Mouse (Mus musculus) limb, embryonic 14.5 days (tissue): ENCODE data around the gene Nckap1. TPM values are rescaled to one million over a fixed set of nuclear protein-coding genes. Genes with fewer than 3 reads are reported as not detected.

ENCODE experiments used
- ATAC-seq: fragments of 200-750 bp; cut with Nextera tagmentation; 2 replicates; pipeline ENCODE4 v1.8.0; 2017; ENCODE audit warnings: low read depth, moderate number of reproducible peaks, moderate TSS enrichment; ENCODE audit not compliant: low FRiP score
- DNase-seq: peaks from one replicate; pipeline ENCODE4 v3.0.0-alpha.2; 2015; ENCODE audit warnings: low spot score
- H3K27ac ChIP-seq: fragments of 300-500 bp; sonication (generic); replicated peaks from 2 replicates; pipeline ENCODE4 v1.5.1; 2014; ENCODE audit warnings: low read depth, mild to moderate bottlenecking, low read length, moderate library complexity, mixed read lengths
- H3K27me3 ChIP-seq: fragments of 300-500 bp; sonication (generic); 2 replicates; pipeline ENCODE4 v1.6.1; 2014; ENCODE audit warnings: low read length, mixed read lengths; ENCODE audit not compliant: control insufficient read depth, insufficient read depth
- H3K36me3 ChIP-seq: fragments of 300-500 bp; sonication (generic); 2 replicates; pipeline ENCODE4 v1.6.1; 2014; ENCODE audit warnings: mild to moderate bottlenecking, low read length, moderate library complexity, mixed read lengths; ENCODE audit not compliant: control insufficient read depth, insufficient read depth
- H3K4me1 ChIP-seq: fragments of 300-500 bp; sonication (generic); 2 replicates; pipeline ENCODE4 v1.6.1; 2014; ENCODE audit warnings: antibody characterized with exemption, low read length, mixed read lengths; ENCODE audit not compliant: control insufficient read depth, insufficient read depth
- H3K4me2 ChIP-seq: fragments of 300-500 bp; sonication (generic); replicated peaks from 2 replicates; pipeline ENCODE4 v1.6.1; 2014; ENCODE audit warnings: low read depth, mild to moderate bottlenecking, low read length, moderate library complexity; ENCODE audit not compliant: severe bottlenecking
- H3K4me3 ChIP-seq: fragments of 300-500 bp; sonication (generic); replicated peaks from 2 replicates; pipeline ENCODE4 v1.5.1; 2014; ENCODE audit warnings: low read length
- H3K9ac ChIP-seq: fragments of 300-500 bp; sonication (generic); 2 replicates; pipeline ENCODE4 v1.6.1; 2014; ENCODE audit warnings: mild to moderate bottlenecking, low read depth, low read length, moderate library complexity; ENCODE audit not compliant: severe bottlenecking
- H3K9me3 ChIP-seq: fragments of 300-500 bp; sonication (generic); 2 replicates; pipeline ENCODE4 v1.6.1; 2016; ENCODE audit warnings: low read length; ENCODE audit not compliant: control insufficient read depth
- POLR2A ChIP-seq: fragments of 200-500 bp; IDR thresholded peaks from 2 replicates; pipeline ENCODE4 v1.8.0; 2012; ENCODE audit warnings: inconsistent platforms, mild to moderate bottlenecking, moderate library complexity, borderline replicate concordance; ENCODE audit not compliant: insufficient read depth, insufficient read length; ENCODE audit errors: extremely low read depth
- WGBS: fragments of 180-500 bp; shearing (Covaris S2); extraction: QIAGEN DNeasy Blood & Tissue Kit; methylation state at CpG from one replicate; pipeline ENCODE4 v1.1.7; 2014; 5-methylcytosine and 5-hydroxymethylcytosine counted together
- polyA plus RNA-seq, 2 experiments: library from polyadenylated mRNA; depleted of rRNA in 1 of 2; stranded (reverse) in 1 of 2; unstranded in 1 of 2; fragments of >200 nt; fragmentation: Nextera tagmentation in 1 of 2; extraction: Ambion mirVana in 1 of 2; gene quantifications; 2 replicates each; pipeline versions ENCODE4 v1.2.1 to v1.2.3; 2012 to 2014

Nckap1 gene
- polyA plus RNA-seq, 2 experiments = 62.8 to 69.6 TPM

DNA sequence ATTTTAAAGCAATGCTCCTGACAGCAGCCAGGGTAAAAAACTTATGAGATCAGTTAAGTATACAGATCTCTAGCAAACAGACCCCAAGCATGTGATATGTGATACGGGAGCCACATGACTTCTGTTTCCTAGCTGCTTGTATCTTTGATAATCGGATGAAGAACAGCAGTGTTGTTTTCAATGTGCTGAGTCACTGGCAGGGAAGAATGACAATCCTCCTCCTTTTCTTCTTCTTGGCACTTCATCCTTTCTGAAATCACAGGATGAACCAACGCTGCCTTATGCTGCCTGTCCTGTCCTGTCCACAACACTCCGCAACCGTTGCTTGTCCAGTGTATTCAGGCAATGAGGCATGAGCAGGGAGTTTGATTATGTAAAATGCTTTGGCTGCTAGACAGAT lies 15.8 kb upstream of the Nckap1 start:
- Histone ChIP-seq H3K27me3 (no peaks in the 10 kb centered on the region), H3K9me3 (no peaks in the 10 kb centered on the region), H3K4me2 (no peak overlapping the region), H3K27ac (no peak overlapping the region), H3K4me1 (no peaks in the 10 kb centered on the region), H3K9ac (no peak overlapping the region), H3K4me3 (no peak overlapping the region), H3K36me3 (no peaks in the 10 kb centered on the region)
- ATAC-seq (no peak), DNase-seq (no peak)
- TF ChIP-seq POLR2A = no peak
- 79% methylated on average over 5 of the region's 5 CpGs for WGBS

GRCm38 (mm10) chr2:80594215-80594918 lies 13.2 kb upstream of the Nckap1 start:
- 59% methylated on average over 4 of the region's 4 CpGs for WGBS

DNA sequence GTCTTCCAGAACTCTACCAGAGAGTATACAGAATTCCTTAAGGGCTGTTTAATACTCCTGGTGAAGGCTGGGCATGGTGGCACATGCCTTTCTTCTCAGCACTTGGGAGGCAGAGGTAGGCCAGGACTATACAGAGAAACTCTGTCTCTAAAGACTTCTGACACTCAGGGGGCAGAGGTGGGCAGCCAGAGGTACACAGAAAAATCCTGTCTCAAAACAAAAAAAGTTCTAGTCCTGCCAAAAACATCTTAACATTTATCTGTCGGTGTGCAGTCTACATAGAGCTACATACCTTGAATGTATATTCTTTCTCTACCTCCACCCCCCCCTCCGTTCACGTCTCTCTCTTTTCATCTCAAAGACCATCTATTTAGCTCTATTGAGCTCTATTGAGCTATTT lies 1.2 kb upstream of the Nckap1 start:
- Histone ChIP-seq H3K9ac (no peak overlapping the region), H3K4me3 (no peak overlapping the region), H3K27ac (no peak overlapping the region), H3K4me2 (no peak overlapping the region), H3K4me1 (peaks cover 11% of the 10 kb centered on the region), H3K9me3 (no peaks in the 10 kb centered on the region), H3K27me3 (no peaks in the 10 kb centered on the region), H3K36me3 (no peaks in the 10 kb centered on the region)
- 85% methylated on average over 3 of the region's 3 CpGs for WGBS
- ATAC-seq (no peak), DNase-seq (no peak)
- TF ChIP-seq POLR2A = no peak

More at GRCm38 (mm10) chr2:80594215-80594918, 13.2 kb upstream of the Nckap1 start:
- TF ChIP-seq POLR2A = no peak
- DNase-seq (no peak), ATAC-seq (no peak)
- Histone ChIP-seq H3K9me3 (no peaks in the 10 kb centered on the region), H3K4me1 (no peaks in the 10 kb centered on the region), H3K9ac (no peak overlapping the region), H3K36me3 (no peaks in the 10 kb centered on the region), H3K27ac (no peak overlapping the region), H3K27me3 (no peaks in the 10 kb centered on the region), H3K4me3 (no peak overlapping the region), H3K4me2 (no peak overlapping the region)

DNA sequence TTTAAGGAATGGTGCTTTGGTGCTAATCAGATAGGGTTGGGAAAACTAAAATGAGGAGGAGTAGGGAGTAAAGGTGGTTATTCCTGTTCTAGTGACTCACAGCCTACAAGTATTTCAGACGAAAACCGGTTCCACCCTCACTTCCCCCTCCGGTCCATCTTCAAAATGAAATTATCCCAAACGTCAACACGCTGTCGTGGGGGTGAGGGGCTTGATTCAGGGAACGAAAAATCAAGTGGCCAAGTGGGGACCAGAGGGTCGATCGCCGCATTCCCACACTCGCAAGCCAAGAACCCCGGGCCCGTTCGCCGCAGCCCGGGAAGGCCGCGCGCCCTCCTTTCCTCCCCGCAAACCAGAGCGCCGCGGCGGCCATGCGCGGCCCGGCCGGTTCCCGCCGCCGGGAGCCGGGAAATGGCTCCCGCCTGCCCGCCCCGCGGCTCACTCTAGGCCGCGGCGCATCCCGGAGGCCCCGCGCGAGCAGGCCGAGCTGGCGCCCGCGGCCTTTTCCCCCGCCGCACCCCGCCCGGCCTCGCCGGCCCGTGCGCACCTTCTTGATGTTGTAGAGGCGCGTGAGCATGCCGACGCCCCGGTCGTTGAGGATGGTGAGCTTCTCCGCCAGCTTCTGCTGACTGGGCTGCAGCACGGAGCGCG lies 744 bp downstream of the Nckap1 start:
- Histone ChIP-seq H3K9me3 (no peaks in the 10 kb centered on the region), H3K9ac (peak overlapping the region; percentile 97), H3K4me2 (peak overlapping the region; percentile 49), H3K4me3 (peak overlapping the region; percentile 90), H3K4me1 (peaks cover 11% of the 10 kb centered on the region), H3K36me3 (no peaks in the 10 kb centered on the region), H3K27ac (peak overlapping the region; percentile 97), H3K27me3 (no peaks in the 10 kb centered on the region)
- TF ChIP-seq POLR2A = no peak
- WGBS = 0% methylated on average over 20 of the region's 65 CpGs
- DNase-seq = peak; percentile 50
- ATAC-seq = peak; percentile 69

GRCm38 (mm10) chr2:80579253-80579891 lies 1.8 kb downstream of the Nckap1 start:
- no peak for ATAC-seq
- no peak for TF ChIP-seq POLR2A
- H3K27ac ChIP-seq = no peak overlapping the region
- H3K9me3 ChIP-seq = no peaks in the 10 kb centered on the region
- peak overlapping the region; percentile 38 for H3K4me2 ChIP-seq
- WGBS = 33% methylated on average over 6 of the region's 6 CpGs
- H3K36me3 ChIP-seq = no peaks in the 10 kb centered on the region
- H3K9ac ChIP-seq = no peak overlapping the region
- H3K4me3 ChIP-seq = peak overlapping the region; percentile 16
- H3K27me3 ChIP-seq = no peaks in the 10 kb centered on the region
- no peak for DNase-seq
- H3K4me1 ChIP-seq = peaks cover 11% of the 10 kb centered on the region
